Mouse (Mus musculus): Measurements from ENCODE around the gene Polr3g. TPM values are rescaled to one million over a fixed set of nuclear protein-coding genes. Genes with fewer than 3 reads are reported as not detected.
"Not testable (repeated sequence)": the region's sequence is repeated elsewhere in the genome, so short reads cannot be mapped to it uniquely, and the experiment has no call there.

Gene Polr3g
- polyA plus RNA-seq, 1 experiment, result 2.5 TPM

DNA sequence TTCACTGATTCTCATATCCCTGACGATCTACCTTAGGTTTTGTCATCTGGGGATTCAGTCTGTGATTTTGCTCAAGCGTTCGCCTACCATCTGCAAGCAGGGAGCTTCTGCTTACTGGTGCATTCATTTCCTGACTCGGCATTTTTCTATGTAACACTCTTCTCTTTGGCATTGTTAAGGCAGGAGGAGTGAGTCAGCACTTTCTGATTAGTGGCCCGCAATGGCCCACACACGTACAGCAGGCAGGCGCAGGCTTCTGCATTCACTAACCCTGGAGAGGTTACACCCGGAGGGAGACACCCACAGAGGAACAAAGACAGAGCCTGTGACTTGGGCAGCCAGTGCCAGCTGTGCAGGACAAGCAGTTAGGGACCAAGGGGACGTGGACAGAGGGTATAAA lies 19.2 kb downstream of the Polr3g start:
- DNase-seq (ENCODE audit: low read depth, low spot score), result no peak
- 76% methylated on average over 9 of the region's 9 CpGs for WGBS

DNA sequence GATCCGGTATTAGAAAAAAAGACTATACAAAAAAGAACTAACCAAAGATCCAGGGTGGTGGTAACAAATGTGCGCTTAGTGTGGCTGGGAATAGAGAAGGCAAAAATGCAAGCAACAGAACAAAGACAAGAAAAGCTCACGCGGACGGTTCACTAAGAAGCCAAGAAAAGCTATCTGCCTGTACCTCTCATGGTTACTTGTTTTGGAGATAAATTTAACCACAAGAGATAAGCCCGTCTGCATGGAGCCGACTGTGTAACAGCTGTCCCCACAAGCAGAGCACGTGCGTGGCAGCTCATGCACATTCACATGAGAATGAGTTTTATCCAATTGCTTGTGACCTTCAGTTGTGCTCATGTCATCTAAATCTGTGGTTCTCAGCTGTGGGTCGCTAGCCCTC lies 20.3 kb downstream of the Polr3g start:
- DNase-seq (ENCODE audit: low read depth, low spot score), result no peak
- WGBS, result 84% methylated on average over 10 of the region's 10 CpGs

DNA sequence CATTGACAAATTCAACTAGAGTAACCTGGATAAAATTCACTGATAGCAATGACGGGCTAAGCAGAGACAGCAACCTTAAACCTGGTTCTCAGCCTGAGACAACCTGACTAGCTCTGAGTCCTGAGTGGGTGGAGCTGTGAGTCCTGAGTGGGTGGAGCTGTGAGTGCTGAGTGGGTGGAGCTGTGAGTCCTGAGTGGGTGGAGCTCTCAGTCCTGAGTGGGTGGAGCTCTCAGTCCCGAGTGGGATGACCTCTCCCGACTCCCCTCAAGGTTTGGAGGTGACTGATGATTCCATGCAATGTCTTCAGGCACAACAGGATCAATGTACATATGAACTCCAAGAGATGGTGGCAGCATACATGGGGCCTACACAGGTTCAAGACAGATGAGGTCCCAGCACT lies 21.2 kb downstream of the Polr3g start:
- DNase-seq (ENCODE audit: low read depth, low spot score), result no peak
- 90% methylated on average over 3 of the region's 3 CpGs for WGBS

DNA sequence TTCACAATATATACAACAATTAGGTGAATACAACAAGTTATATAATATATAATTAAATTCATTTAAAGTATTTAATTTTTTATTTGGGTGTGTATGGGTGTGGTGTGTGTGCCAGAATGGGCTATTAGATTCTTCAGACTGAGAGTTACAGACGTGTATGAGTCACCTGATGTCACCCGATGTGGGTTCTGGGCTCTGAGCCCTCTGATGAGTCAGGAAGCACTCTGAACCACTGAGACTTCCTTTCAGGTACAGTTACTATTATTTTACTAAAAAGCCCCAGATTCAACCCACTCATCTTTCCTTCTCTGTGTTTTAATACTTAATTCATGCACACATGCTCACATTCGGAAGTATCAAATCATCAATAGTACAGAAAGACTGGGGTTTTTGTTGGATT lies 25.9 kb downstream of the Polr3g start:
- DNase-seq (ENCODE audit: low read depth, low spot score), result no peak
- WGBS, result 65% methylated on average over 3 of the region's 3 CpGs

DNA sequence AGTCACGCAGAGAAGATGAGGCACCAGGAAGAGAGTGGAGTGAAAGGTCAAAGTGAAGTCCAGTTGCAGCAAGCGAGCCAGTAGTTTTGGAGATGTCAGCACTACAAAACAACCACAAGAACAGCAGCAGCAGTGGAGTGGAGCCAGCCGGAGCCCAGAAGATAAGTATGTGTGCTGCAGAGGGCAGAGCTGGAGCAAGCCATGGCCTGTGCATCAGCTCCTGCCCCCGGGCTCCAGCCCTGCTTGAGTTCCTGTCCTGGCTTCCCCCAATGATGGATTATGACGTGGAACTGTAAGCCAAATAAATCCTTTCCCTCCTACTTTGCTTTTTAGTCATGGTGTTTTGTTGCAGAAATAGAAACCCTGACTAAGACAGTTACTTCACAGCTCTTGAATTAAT lies 26.6 kb downstream of the Polr3g start:
- no peak for DNase-seq (ENCODE audit: low read depth, low spot score)
- WGBS, result 89% methylated on average over 5 of the region's 5 CpGs

DNA sequence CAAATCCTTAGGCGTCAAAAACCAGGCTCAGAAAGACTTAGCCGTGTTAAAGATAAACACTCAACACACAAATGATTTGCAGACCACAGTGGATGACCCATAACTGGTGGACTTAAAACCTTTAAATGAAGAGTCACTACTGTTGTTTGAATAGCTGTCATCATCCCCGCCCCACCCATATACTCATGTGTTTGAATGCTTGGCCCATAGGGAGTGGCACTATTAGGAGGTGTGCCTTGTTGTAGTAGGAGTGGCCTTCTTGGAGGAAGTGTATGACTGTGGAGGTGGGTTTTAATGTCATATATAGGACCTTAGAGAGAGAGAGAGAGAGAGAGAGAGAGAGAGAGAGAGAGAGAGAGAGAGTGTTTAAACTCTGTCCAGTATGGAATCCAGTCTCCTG lies 27.7 kb downstream of the Polr3g start:
- WGBS, result 70% methylated on average over 3 of the region's 3 CpGs
- DNase-seq (ENCODE audit: low read depth, low spot score), result no peak

DNA sequence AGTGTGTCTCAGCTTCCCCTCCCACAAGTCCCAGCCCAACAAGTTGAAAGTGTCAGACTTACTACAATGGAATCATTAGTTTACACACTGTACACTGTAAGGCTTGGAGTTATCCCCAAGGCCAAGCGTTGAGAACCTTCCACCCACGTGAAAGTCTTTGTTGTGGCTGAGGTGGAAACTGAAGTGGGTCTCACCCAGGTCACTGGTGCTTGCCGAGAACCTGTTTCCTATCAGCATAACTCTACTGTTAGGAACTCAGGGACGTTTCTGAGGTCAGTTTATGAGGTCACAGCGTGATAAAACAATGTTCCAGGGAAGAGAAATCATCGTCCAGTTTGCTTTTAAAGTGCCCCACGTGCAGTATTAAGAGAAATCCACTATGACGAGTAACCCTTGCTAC lies 35.5 kb downstream of the Polr3g start:
- no peak for DNase-seq (ENCODE audit: low read depth, low spot score)
- 67% methylated on average over 8 of the region's 8 CpGs for WGBS

DNA sequence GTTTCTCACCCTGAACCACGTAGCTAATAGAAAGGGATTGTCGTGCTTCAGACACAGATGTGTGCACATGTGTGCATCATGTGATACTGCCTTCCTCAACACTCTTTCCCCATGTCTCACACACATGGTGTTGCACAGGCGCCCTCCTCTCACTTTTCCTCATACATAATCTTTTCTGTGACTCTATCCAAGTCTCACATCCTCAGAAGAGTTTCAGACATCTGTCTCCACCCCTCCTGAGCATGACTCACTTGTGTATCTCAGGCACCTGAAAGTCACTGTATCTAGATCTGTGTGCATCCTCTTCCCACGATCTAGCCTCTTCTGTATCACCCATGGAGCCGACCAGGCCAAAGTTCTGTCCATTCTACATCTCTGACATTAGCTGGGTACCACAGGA lies 43.1 kb downstream of the Polr3g start:
- WGBS, result 86% methylated on average over 5 of the region's 5 CpGs
- no peak for DNase-seq (ENCODE audit: low read depth, low spot score)

DNA sequence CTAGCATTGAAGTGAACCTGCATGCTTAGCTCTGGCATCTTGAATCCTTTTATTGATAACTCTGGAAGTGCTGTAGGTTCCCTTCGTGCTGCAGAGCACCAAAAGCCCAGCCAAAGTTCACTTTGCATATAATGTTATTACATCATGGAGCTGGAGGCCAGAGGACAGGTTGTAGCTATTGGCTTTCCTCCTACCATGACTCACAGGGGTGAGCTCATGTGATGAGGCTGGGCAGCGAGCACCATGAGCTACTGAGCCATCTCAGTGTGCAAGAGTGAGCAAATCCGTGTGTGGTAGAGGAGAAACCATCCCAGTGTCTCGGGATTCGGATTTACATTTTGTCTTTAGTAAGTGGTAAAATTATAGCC lies 46.5 kb downstream of the Polr3g start:
- no peak for DNase-seq (ENCODE audit: low read depth, low spot score)
- 58% methylated on average over 5 of the region's 5 CpGs for WGBS

DNA sequence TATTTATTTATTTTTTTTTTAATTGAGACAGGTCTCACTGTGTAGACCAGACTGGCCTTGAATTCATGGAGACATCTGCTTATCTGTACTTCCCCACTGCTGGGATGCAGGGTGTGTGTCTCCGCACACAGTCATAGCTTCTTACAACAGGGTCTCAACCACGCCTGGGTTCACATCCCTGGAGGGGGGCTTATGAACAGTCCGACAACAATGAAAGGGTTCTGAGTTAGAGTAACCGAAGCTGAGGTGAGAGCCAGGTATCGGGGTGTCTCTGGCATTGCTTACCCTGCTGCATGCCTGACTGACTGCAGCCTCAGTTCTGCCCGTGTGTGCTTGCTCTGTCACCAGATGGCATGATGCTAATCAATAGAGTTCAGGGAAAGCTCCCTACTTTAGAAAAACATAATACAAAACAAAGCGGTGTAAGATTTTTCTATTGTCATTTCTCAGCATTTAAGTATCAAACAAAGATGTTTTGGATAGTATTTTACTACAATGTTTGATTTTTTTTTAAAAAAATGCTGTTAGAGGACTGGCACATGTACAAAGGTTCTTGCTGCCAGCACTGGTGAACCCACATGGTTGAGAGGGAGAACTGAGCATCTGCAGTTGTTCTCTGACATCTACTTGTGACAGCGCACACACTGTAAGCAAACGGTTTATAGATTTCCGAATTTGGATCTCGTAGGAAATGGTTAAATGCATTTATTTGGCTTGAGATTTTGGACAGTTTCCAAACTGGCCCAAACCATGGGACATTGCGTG lies 47.1 kb downstream of the Polr3g start:
- 83% methylated on average over 12 of the region's 12 CpGs for WGBS
- DNase-seq (ENCODE audit: low read depth, low spot score), result no peak

DNA sequence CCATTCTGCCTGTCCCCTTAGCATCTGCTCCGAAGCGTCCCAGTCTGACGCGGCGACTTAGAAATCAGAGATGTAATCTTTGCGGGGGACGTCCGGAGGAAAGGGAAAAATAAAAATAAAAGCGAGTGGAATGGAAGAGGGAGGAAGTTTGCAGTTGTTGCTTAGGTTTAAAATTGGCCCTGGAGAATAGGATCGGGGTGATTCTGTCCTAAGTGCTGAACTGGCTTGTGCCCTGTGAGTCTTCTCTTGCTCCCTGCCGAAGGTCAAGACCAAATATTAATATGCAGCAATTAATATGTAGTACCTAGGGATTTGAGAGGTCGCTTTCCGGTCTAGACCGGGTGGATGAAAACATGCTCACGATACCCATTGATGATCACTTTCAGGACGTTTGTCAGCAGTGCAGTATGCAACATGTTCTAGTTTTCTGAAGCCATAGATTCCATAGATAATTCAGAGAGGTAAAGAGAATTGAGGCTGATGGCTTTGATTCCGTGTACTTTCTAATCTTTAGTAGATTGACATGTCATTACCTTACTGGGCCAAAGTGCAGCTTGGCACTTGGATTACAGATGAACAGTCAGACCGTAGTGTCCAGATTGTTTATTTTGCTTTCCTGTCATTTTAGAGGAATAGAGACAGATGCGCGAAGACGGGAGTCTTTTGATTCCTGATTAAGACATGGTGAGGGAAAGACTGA lies 52.6 kb downstream of the Polr3g start:
- no peak for DNase-seq (ENCODE audit: low read depth, low spot score)

DNA sequence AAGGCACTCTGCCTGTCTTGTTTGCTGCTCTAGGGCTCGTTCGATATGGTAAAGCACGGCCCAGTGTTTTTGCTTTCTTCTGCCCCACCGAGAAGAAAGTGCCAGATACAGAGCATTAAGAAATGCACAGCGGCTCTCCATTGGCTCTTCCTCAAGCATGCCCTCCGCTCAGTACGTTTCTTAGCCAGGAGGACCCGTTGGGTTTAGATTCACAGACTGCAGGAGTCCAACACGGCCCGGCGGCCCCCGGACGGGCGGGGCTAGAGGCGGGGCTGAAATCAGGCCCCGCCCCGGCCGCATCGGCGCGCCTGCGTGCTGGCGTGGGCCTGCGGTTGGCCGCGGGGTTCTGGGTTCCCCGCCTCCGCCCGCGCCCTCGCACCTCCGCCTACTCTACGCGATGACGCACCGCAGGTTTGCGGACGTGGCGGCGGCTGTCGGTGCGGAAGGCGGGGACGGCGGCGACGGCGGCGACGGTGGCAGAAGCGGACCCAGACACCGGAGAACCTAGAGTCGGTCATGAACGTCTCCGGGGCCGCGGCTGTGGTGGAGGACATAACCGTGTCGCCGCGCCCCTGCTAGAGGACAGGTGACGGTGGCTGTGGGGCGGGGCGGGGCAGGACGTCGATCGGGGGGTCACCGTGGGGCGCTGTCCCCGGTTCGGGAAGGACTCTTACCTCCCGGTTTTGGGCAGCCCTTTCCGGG lies 53.3 kb downstream of the Polr3g start, which contains the start of gene Lysmd3:
Gene Lysmd3 (plus strand): TSS at position 313 of the 702 bp plus-strand sequence.
- WGBS, result under 1% methylated on average over 69 of the region's 73 CpGs
- DNase-seq (ENCODE audit: low read depth, low spot score), result peak; percentile 66

More for the DNA sequence above, 52.6 kb downstream of the Polr3g start:
- 1% methylated on average over 21 of the region's 21 CpGs for WGBS

DNA sequence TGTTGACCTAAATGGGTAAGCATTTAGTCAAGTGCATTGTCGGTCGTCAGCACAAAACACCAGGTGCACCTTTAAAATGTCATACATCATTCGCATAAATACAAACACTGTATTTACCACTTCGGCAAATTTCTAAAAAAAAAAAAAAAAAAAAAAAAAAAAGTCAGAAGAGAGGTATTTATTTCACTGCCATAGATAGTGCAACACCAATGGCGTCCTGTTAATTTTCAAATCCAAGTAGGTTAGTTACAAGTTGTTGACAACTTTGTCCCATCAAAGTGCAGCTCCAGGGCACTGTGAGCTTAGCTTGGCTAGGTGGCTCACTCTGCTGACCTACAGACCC lies 53.8 kb downstream of the Polr3g start:
- 18% methylated on average over 5 of the region's 5 CpGs for WGBS
- DNase-seq (ENCODE audit: low read depth, low spot score), result no peak

DNA sequence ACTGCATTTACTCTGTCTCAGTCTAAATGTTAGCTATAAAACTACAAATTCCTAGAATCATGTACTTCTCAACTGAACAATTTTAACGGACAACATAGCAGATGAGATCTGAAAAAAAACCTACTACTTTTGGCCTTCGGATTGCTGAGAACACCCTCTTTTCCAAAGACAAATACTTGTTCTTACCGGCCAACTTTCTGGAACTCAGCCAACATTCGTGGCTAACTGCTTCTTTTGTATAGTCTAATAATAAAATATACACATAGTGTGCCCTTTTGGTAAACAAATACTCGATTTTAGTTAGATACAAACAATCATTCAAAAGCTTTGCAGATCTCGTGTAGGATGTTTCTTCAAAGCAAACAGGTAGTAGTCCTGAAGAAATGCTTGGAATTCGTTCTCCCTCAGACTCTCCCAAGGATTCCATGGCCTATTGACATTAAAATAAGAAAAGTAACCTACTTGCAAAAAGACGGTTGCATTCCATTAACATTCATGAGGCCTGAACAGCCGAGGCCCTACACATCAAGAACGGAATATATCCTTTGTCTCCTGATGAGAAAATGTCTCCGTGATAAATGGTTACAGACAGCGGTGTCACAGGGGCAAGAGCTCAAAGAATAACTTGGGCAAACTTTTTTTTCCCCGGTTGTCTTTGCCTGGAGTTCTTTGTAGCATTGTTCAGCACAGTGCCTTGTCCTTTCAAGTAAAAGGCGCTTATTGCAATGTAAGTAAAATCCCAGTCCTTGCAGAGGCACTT lies 54.5 kb downstream of the Polr3g start:
- no peak for DNase-seq (ENCODE audit: low read depth, low spot score)
- WGBS, result 51% methylated on average over 14 of the region's 14 CpGs

DNA sequence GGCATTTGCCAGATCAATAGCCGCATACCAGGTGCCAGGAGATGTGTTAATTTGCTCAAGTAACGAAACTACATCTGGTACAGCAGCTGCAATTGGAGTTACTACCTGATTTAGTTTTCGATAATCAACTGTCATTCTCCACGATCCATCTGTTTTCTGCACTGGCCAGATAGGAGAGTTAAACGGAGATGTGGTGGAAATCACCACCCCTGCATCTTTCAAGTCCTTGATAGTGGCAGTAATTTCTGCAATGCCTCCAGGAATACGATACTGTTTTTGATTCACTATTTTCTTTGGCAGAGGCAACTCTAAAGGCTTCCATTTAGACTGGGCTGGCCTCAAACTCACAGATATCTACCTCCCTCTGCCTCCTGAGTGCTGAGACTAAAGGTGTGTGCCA lies 60.4 kb downstream of the Polr3g start:
- DNase-seq (ENCODE audit: low read depth, low spot score), result not testable (repeated sequence)
- WGBS, result 80% methylated on average over 5 of the region's 6 CpGs

DNA sequence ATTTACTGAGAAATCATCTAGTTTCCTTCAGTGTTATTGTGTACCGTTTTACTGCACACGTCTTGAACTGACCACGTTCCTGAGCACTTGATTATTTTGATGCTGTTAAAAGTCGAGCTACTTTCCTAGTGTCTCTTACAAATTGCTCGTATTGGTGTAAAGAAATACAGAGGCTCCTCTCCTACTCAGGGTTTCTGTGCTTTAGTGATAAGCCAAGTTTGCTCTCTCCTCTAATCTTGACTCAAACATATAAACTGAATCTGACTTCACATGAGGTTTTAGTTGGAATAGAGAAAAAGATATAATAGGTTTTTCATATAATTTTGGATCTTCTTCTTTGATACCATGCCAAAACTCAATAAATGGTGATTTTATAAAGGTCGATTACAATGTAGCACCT lies 64.5 kb downstream of the Polr3g start:
- WGBS, result 82% methylated on average over 6 of the region's 6 CpGs

DNA sequence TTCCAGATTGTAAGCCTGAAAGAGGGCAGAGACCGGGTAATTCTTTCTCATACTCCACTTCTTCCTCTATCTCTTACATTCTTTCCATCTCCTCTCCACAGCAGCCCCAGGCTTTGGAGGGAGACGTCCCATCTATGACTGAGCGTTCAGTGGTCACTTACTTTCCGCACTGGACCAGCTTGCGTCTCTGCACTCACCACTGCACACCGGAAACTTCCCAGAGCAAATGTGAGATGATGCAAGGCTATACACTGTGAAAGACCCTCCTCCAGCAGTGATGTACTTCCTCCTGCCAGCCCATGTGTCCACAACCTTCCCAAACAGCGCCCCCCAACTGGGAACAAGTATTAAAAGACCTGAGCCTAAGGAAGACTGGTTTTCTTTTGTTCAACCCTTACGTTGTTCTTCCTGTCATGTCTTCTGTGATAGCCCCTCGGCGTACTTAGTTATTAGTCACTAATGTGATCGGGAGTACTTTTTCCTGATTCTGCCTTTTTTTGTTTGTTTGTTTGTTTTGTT lies 66.7 kb downstream of the Polr3g start:
- WGBS, result 89% methylated on average over 11 of the region's 11 CpGs
- no peak for DNase-seq (ENCODE audit: low read depth, low spot score)

More for the DNA sequence above, 64.5 kb downstream of the Polr3g start:
- DNase-seq (ENCODE audit: low read depth, low spot score), result no peak

DNA sequence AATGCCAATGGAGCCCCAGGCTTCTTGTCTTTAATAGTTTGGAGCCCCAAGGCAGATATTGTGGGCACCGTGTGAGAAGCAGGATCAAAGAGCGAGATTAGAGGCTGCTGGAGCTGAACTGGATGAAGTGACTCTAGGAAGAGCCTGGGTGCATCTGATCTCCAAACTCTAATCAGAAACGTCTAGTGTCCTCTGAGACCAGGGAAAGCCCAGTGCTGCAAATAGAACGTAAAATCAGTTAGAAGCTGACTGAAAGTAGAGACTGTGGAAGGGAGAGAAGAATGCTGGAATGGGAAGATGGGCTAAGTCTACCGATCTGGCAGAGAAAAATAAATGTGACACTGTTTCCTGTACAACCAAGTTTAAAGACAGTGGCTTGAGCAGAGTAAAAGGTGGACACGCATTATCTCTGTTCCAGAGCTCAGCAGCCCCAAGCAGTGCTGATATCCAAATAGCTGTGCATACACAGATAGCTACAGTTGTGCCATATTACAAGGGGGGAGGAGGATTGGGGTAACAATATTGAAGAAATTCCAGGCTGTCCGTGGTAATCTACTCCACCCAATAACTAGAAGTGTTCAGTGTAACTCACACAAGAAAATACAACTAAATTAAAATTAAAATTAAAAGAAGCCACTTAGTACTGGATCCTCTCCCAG lies 68.2 kb downstream of the Polr3g start:
- WGBS, result 65% methylated on average over 7 of the region's 7 CpGs
- DNase-seq (ENCODE audit: low read depth, low spot score), result no peak

DNA sequence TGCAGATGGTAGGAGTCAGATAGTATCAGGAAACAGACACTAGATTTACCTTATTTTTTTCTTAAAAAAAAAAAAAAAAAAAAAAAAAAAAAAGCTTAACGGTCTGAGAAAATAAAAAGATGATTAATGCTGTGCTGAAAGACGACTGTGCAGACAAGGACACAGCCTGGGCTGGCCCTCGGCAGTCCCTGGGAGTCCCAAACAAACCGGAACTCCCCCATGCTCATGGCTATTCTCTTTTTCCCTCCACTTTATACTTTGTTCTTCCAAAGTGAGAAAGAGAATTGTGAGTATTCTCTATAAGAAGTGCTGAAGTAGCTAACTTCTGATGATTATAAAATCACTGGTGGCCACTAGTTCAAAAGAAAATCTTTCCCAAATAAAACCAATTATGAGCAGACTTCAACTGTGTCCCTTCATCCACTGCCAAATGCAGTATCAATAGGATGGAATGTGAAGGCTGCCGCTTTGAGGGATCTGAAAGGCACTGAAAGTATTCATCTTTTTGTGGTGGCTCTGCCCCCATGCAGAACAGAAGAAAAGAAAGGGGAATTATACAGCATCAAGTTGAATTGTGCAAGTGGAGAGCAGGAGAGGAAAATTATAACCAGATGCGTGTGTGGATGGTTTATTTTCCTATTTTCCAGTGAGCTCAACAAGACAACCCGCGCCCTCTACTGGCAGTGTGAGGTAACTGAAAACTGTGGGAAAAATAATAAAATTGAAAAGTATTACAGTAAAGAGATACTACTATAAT lies 69.3 kb downstream of the Polr3g start:
- no peak for DNase-seq (ENCODE audit: low read depth, low spot score)

More for the DNA sequence above, 69.3 kb downstream of the Polr3g start:
- WGBS, result 9% methylated on average over 8 of the region's 8 CpGs
